Mouse (Mus musculus) brain, adult 2 months (tissue): ENCODE data around the gene Nfu1.

Experiments used
- DNase-seq: peaks from one replicate; pipeline ENCODE4 v3.0.0; 2011; ENCODE audit warnings: low read depth, low spot score

Gene Nfu1

GRCm38 (mm10) chr6:87008887-87009286, at the start of gene Nfu1:
TSS of gene Nfu1 (plus strand) at chr6:87009236.
- no peak for DNase-seq

GRCm38 (mm10) chr6:86963987-86964685, 44.9 kb upstream of the Nfu1 start:
- peak; percentile 38 for DNase-seq

GRCm38 (mm10) chr6:86967166-86967565, 41.9 kb upstream of the Nfu1 start:
- DNase-seq: peak; percentile 56

- peak; percentile 62 for DNase-seq
These were observed 35.1 kb upstream of the Nfu1 start for GRCm38 (mm10) chr6:86973956-86974355.

GRCm38 (mm10) chr6:86978156-86978908, 30.7 kb upstream of the Nfu1 start:
- no peak for DNase-seq

GRCm38 (mm10) chr6:86978909-86979265, 30.1 kb upstream of the Nfu1 start:
- DNase-seq: no peak

- no peak for DNase-seq
These were observed 27.8 kb upstream of the Nfu1 start for GRCm38 (mm10) chr6:86981206-86981605.

GRCm38 (mm10) chr6:86985314-86986106, 23.5 kb upstream of the Nfu1 start:
- peak; percentile 26 for DNase-seq

- DNase-seq: no peak
These were observed 19.5 kb upstream of the Nfu1 start for GRCm38 (mm10) chr6:86989576-86989975.

- no peak for DNase-seq
These were observed 18.0 kb upstream of the Nfu1 start for GRCm38 (mm10) chr6:86991041-86991440.

GRCm38 (mm10) chr6:86992349-86992748, 16.7 kb upstream of the Nfu1 start:
- no peak for DNase-seq

- no peak for DNase-seq
These were observed 14.8 kb upstream of the Nfu1 start for GRCm38 (mm10) chr6:86994254-86994653.

- peak; percentile 83 for DNase-seq
These were observed 12.3 kb upstream of the Nfu1 start for GRCm38 (mm10) chr6:86996629-86997307.

- peak; percentile 53 for DNase-seq
These were observed 11.7 kb upstream of the Nfu1 start for GRCm38 (mm10) chr6:86997360-86997759.

- no peak for DNase-seq
These were observed 7.0 kb upstream of the Nfu1 start for GRCm38 (mm10) chr6:87001995-87002394.

GRCm38 (mm10) chr6:87002521-87003055, 6.4 kb upstream of the Nfu1 start:
- DNase-seq: peak; percentile 93

- no peak for DNase-seq
These were observed 4.9 kb upstream of the Nfu1 start for GRCm38 (mm10) chr6:87004099-87004498.

- no peak for DNase-seq
These were observed 3.5 kb upstream of the Nfu1 start for GRCm38 (mm10) chr6:87005577-87005976.

- peak; percentile 97 for DNase-seq
These were observed 774 bp downstream of the Nfu1 start for GRCm38 (mm10) chr6:87009692-87010328.

GRCm38 (mm10) chr6:87016916-87017315, 7.9 kb downstream of the Nfu1 start:
- DNase-seq: peak; percentile 78

- peak; percentile 47 for DNase-seq
These were observed 9.8 kb downstream of the Nfu1 start for GRCm38 (mm10) chr6:87018874-87019273.
